Mouse (Mus musculus): Measurements from ENCODE around the gene Tmem164.

DNA sequence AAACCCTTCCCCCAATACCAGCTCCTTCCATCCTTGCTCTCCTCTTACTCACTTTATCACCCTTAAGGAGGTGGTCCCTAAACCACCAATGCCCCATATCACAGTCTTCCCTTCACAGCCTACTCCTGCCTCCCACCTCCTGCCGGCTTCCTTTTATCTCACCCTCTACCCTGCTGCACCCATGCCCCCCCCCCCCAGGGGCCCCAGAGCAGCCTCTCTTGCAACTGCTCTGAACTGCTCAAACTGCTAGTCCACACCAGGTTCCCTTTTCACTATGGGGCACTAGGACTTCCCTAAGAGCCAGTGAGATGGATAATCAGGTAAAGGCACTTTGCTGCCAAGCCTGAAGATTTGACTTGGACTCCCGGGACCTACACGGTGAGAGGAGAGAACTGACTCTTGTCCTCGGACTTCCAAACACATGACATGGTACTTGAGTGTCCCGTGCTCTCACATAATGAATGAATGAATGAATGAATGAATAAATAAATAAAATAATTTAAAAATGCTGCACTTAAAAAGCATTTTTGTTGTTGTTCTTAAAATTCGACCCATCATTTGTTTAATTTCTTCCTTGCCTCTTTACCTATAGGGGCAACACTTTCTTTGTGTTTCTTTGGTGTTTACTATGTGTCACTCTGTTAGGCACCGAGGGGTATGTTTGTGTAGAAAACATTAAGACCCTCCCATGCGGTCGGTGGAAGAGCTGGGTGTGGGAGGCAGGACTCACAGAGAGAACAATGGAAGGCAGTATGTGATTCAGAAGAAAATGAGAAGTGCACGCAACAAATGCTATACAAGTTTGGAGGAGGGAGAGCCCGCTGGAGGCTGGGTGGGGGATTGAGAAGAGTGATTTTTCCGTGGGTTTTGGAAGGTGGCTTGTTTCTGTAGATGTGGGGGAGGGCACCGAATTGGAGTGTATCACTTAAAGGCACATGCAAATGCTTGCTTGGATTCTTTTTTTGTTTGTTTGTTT lies 2.4 kb upstream of the Tmem164 start:
- TF ChIP-seq EP300 (optimal IDR thresholded peaks at IDR 0.05) (no peak), CTCF (IDR thresholded peaks at IDR 0.05; ENCODE audit: low read depth) (no peak)

Measured in stomach, postnatal 0 days (tissue).